Mouse (Mus musculus) brain, embryonic 14.5 days (tissue): Measurements from ENCODE around the gene Ddx59.

Experiments
- CTCF ChIP-seq: fragments of 200-500 bp; IDR thresholded peaks from 2 replicates; pipeline ENCODE4 v1.5.1; 2012; ENCODE audit warnings: inconsistent platforms, mild to moderate bottlenecking, moderate library complexity, borderline replicate concordance; ENCODE audit not compliant: insufficient read depth, insufficient read length; ENCODE audit errors: extremely low read depth
- POLR2A ChIP-seq: fragments of 200-500 bp; IDR thresholded peaks from 2 replicates; pipeline ENCODE4 v1.6.1; 2012; ENCODE audit warnings: mild to moderate bottlenecking, inconsistent platforms, borderline replicate concordance; ENCODE audit not compliant: poor library complexity, insufficient read depth, insufficient read length, severe bottlenecking; ENCODE audit errors: extremely low read depth

DNA sequence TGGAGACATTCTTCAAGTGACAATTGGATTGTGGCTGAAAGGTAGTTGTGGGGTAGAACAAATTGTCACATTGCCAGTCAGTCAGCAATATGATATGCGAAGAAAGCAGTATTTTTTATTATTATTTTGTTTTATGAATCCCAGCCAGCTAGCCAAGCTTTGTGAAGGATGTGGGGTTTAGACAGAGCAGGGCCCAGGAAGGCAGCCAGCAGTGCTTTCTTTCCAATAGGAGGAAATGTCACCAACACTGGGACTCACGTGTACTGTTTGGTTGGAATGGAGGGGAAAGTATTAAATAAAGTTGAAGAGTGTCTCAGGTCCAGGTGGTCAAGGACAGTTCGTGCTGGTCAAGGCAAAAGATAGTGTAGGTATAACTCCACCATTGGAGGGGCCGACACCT is 34.9 kb upstream of the Ddx59 start:
- TF ChIP-seq POLR2A = no peak
- TF ChIP-seq CTCF = no peak
